Comparison of ENCODE assay signal across 8 mouse cellular contexts in the genomic region with DNA sequence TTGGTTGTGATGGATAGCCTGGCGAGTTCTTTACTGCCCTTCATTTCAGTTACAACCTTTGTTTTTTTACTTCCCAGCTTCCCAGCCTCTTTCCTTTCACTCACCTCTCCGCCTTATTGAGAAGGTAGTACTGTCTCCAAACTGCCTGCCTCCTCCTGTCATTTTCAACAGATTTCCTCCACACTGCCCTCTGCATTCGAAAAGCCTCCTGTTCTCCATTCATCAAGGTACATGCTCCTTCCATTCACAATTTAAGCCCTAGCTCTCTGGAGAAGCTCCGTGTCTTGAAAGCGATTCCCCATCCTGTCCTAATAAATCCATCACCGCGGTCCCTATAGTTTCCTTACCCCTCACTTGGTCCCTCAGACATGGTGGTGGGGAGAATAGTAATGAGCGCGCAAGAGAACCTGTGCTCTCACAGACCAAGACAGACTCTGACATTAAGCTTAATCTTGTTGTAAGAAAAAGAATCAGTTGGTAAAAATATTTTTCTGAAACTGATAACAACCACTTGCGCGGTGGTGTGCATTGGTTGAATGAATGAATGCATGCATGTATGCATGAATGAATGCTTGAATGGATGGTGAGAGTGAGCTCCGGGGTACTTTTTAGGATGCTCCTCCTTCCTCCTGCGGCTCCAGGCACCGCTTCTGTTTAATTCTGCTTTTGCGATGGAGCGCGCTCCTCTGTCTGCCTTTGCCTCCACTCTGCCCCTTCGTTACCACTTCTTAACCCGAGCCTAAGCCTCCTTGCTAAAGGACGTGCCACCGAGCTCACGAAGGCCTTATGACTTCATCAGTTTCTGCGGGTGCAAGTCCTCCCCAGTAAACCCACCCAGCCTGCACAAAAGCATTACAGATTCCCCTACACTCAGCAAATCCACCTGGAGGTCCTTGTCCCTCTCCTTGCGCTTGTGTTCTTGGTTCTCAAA. TPM values are rescaled to one million over a fixed set of nuclear protein-coding genes. Genes with fewer than 3 reads are reported as not detected.
DNase-seq lines count a peak whose midpoint lies in the region; ATAC-seq lines count a peak whose summit lies in the region.

No protein-coding gene starts in this region.

- DNase-seq in layer of hippocampus, postnatal 10 days (ENCODE audit: low spot score in 2 of 2), result peak; percentile 5 to 21
- DNase-seq in layer of hippocampus, adult 11-12 months (ENCODE audit: low spot score), result no peak
- peak; percentile 41 for DNase-seq in hindbrain, embryonic 14.5 days (ENCODE audit: low spot score)
- no peak for DNase-seq in urinary bladder, adult 2 months (ENCODE audit: low spot score)
- DNase-seq in spleen, postnatal 4 days (ENCODE audit: low spot score in 2 of 2), result no peak

- H3K9me3 ChIP-seq in embryonic facial prominence, embryonic 12.5 days, result no peaks in the 10 kb centered on the region
- H3K9me3 ChIP-seq in hindbrain, embryonic 14.5 days (ENCODE audit: control insufficient read depth, low read length), result no peaks in the 10 kb centered on the region
- H3K9me3 ChIP-seq in midbrain, embryonic 15.5 days, result no peaks in the 10 kb centered on the region

- 5% methylated on average over 24 of the region's 24 CpGs for WGBS in embryonic facial prominence, embryonic 12.5 days
- WGBS in hindbrain, embryonic 14.5 days, result 4% methylated on average over 24 of the region's 24 CpGs
- WGBS in midbrain, embryonic 15.5 days, result 4% methylated on average over 24 of the region's 24 CpGs

- H3K4me2 ChIP-seq in embryonic facial prominence, embryonic 12.5 days (replicated peaks), result peak overlapping the region; percentile 84
- peak overlapping the region; percentile 74 for H3K4me2 ChIP-seq in hindbrain, embryonic 14.5 days (replicated peaks)
- peak overlapping the region; percentile 87 for H3K4me2 ChIP-seq in midbrain, embryonic 15.5 days

- peak overlapping the region; percentile 38; the same call in 1 of the 2 replicates for H3K9ac ChIP-seq in embryonic facial prominence, embryonic 12.5 days
- peak overlapping the region; percentile 56 for H3K9ac ChIP-seq in hindbrain, embryonic 14.5 days
- peak overlapping the region; percentile 52 for H3K9ac ChIP-seq in midbrain, embryonic 15.5 days

- no peak for ATAC-seq in embryonic facial prominence, embryonic 12.5 days (ENCODE audit: insufficient number of reproducible peaks, insufficient read depth, low FRiP score, low TSS enrichment)
- ATAC-seq in hindbrain, embryonic 14.5 days (ENCODE audit: low FRiP score), result peak; percentile 72
- peak; percentile 76 for ATAC-seq in midbrain, embryonic 15.5 days (replicated peaks)
- ATAC-seq in granulocyte monocyte progenitor cell, adult 5-6 weeks (replicated peaks; ENCODE audit: poor library complexity, severe bottlenecking), result no peak

- peaks cover 9% of the 10 kb centered on the region; the same call in 1 of the 2 replicates for H3K4me1 ChIP-seq in embryonic facial prominence, embryonic 12.5 days
- H3K4me1 ChIP-seq in hindbrain, embryonic 14.5 days (replicated peaks; ENCODE audit: control insufficient read depth, insufficient read depth, low read length), result peaks cover 6% of the 10 kb centered on the region; the same call in 1 of the 2 replicates
- peaks cover 13% of the 10 kb centered on the region; the same call in 1 of the 2 replicates for H3K4me1 ChIP-seq in midbrain, embryonic 15.5 days

- no peaks in the 10 kb centered on the region for H3K36me3 ChIP-seq in embryonic facial prominence, embryonic 12.5 days
- H3K36me3 ChIP-seq in hindbrain, embryonic 14.5 days (replicated peaks; ENCODE audit: control insufficient read depth, insufficient read depth), result no peaks in the 10 kb centered on the region
- no peaks in the 10 kb centered on the region for H3K36me3 ChIP-seq in midbrain, embryonic 15.5 days (replicated peaks)

- H3K27ac ChIP-seq in embryonic facial prominence, embryonic 12.5 days, result no peak overlapping the region
- H3K27ac ChIP-seq in hindbrain, embryonic 14.5 days, result peak overlapping the region; percentile 43; the same call in 1 of the 2 replicates
- peak overlapping the region; percentile 73 for H3K27ac ChIP-seq in midbrain, embryonic 15.5 days

- H3K27me3 ChIP-seq in embryonic facial prominence, embryonic 12.5 days, result peaks cover 15% of the 10 kb centered on the region
- 0 out of 2 replicates have a peak, but pooled peaks cover 6% of the 10 kb centered on the region for H3K27me3 ChIP-seq in hindbrain, embryonic 14.5 days (ENCODE audit: control insufficient read depth, insufficient read depth, low read length)
- no peaks in the 10 kb centered on the region for H3K27me3 ChIP-seq in midbrain, embryonic 15.5 days (replicated peaks)

- peak overlapping the region; percentile 45 for H3K4me3 ChIP-seq in embryonic facial prominence, embryonic 12.5 days
- H3K4me3 ChIP-seq in hindbrain, embryonic 14.5 days (replicated peaks; ENCODE audit: low read length), result peak overlapping the region; percentile 42
- H3K4me3 ChIP-seq in midbrain, embryonic 15.5 days, result peak overlapping the region; percentile 56

RNA-seq across cellular contexts. Expression of a gene that starts 1.3 kb away (rescaled TPM):
- total RNA-seq in layer of hippocampus, postnatal 10 days (2021), result 1 to 10 TPM; 5.8 to 6.5 TPM
- polyA plus RNA-seq in embryonic facial prominence, embryonic 12.5 days (2016; fragmentation: Nextera tagmentation; extraction: Ambion mirVana), result 1.3 and 1.9 TPM in 2 replicates
- 8.6 TPM in 2 replicates for polyA plus RNA-seq in hindbrain, embryonic 14.5 days (2014; fragmentation: Nextera tagmentation; extraction: Ambion mirVana)
- polyA plus RNA-seq in midbrain, embryonic 15.5 days (2015; fragmentation: Nextera tagmentation; extraction: Ambion mirVana), result 7.3 and 10.2 TPM in 2 replicates
- 0.07 and 0.10 TPM in 2 replicates for polyA plus RNA-seq in urinary bladder, adult 2 months (2012; rRNA removed)
- not detected in 2 replicates for total RNA-seq in granulocyte monocyte progenitor cell, adult 5-6 weeks (2014; fragmentation: Nextera tagmentation)
- total RNA-seq in granulocyte monocyte progenitor cell, adult 5-6 weeks (2017), result not detected in 2 replicates

Comparison
In these comparisons a context has a peak if more than half of its experiments do, and no peak if none do; other contexts are left out.
1. DNase-seq: peak in layer of hippocampus, postnatal 10 days (2 of 2) and hindbrain, embryonic 14.5 days (single experiment); none in layer of hippocampus, adult 11-12 months (single experiment), urinary bladder, adult 2 months (single experiment) and spleen, postnatal 4 days (0 of 2).
2. ATAC-seq: peak in hindbrain, embryonic 14.5 days (single experiment) and midbrain, embryonic 15.5 days (single experiment); none in embryonic facial prominence, embryonic 12.5 days (single experiment) and granulocyte monocyte progenitor cell, adult 5-6 weeks (single experiment).
3. Peak in every context shown above with its lines, with median percentiles within 50 percentile points of each other: H3K4me2 ChIP-seq, H3K4me3 ChIP-seq and H3K9ac ChIP-seq.